Mouse (Mus musculus) hindbrain, embryonic 16.5 days (tissue): ENCODE data around the gene Ptpn3. TPM values are rescaled to one million over a fixed set of nuclear protein-coding genes. Genes with fewer than 3 reads are reported as not detected.

ENCODE experiments used
- ATAC-seq: fragments of 200-750 bp; cut with Nextera tagmentation; 2 replicates; pipeline ENCODE4 v1.8.0; 2017; ENCODE audit warnings: moderate TSS enrichment, moderate library complexity
- H3K27ac ChIP-seq: fragments of 300-500 bp; sonication (generic); 2 replicates; pipeline ENCODE4 v1.5.1; 2014; ENCODE audit warnings: low read depth, mild to moderate bottlenecking, control low read depth, low read length, moderate library complexity
- H3K27me3 ChIP-seq: fragments of 300-500 bp; sonication (generic); replicated peaks from 2 replicates; pipeline ENCODE4 v1.6.1; 2014; ENCODE audit warnings: low read length; ENCODE audit not compliant: control insufficient read depth, insufficient read depth
- H3K36me3 ChIP-seq: fragments of 300-500 bp; sonication (generic); 2 replicates; pipeline ENCODE4 v1.6.1; 2014; ENCODE audit warnings: mild to moderate bottlenecking, low read length, moderate library complexity, mixed read lengths; ENCODE audit not compliant: control insufficient read depth, insufficient read depth
- H3K4me1 ChIP-seq: fragments of 300-500 bp; sonication (generic); 2 replicates; pipeline ENCODE4 v1.6.1; 2014; ENCODE audit warnings: low read depth, low read length; ENCODE audit not compliant: control insufficient read depth, insufficient read depth
- H3K4me2 ChIP-seq: fragments of 300-500 bp; sonication (generic); 2 replicates; pipeline ENCODE4 v1.6.1; 2014; ENCODE audit warnings: mild to moderate bottlenecking, low read length, control low read depth, moderate library complexity
- H3K4me3 ChIP-seq: fragments of 300-500 bp; sonication (generic); 2 replicates; pipeline ENCODE4 v1.5.1; 2014; ENCODE audit warnings: mild to moderate bottlenecking, low read length, control low read depth, moderate library complexity
- H3K9ac ChIP-seq: fragments of 300-500 bp; sonication (generic); 2 replicates; pipeline ENCODE4 v1.6.1; 2014; ENCODE audit warnings: low read depth, mild to moderate bottlenecking, control low read depth, low read length, moderate library complexity
- H3K9me3 ChIP-seq: fragments of 300-500 bp; sonication (generic); 2 replicates; pipeline ENCODE4 v1.6.1; 2014; ENCODE audit warnings: mild to moderate bottlenecking, low read length, moderate library complexity; ENCODE audit not compliant: control insufficient read depth
- WGBS: fragments of 180-500 bp; shearing (Covaris S2); extraction: QIAGEN DNeasy Blood & Tissue Kit; methylation state at CpG from one replicate; pipeline ENCODE4 v1.1.7; 2014; 5-methylcytosine and 5-hydroxymethylcytosine counted together
- polyA plus RNA-seq: library from polyadenylated mRNA; unstranded; fragments of >200 nt; fragmentation: Nextera tagmentation; extraction: Ambion mirVana; gene quantifications from 2 replicates; pipeline ENCODE4 v1.2.1, GENCODE M21; 2015

Gene Ptpn3
- polyA plus RNA-seq, 1 experiment from 2014 or later = 2.8 TPM

GRCm38 (mm10) chr4:57164578-57165210 lies 136.9 kb downstream of the Ptpn3 start:
- Histone ChIP-seq H3K4me2 (no peak overlapping the region), H3K27ac (no peak overlapping the region), H3K4me1 (peaks cover 7% of the 10 kb centered on the region), H3K9me3 (no peaks in the 10 kb centered on the region), H3K9ac (no peak overlapping the region), H3K36me3 (no peaks in the 10 kb centered on the region), H3K27me3 (no peaks in the 10 kb centered on the region), H3K4me3 (no peak overlapping the region)
- ATAC-seq = no peak
- WGBS = 86% methylated on average over 9 of the region's 9 CpGs

- 24% methylated on average over 10 of the region's 10 CpGs for WGBS
- peak; percentile 83 for ATAC-seq
These were observed 138.6 kb downstream of the Ptpn3 start for GRCm38 (mm10) chr4:57162789-57163722.

GRCm38 (mm10) chr4:57160571-57160970 lies 141.1 kb downstream of the Ptpn3 start:
- WGBS = 77% methylated on average over 7 of the region's 7 CpGs
- ATAC-seq = no peak

More at GRCm38 (mm10) chr4:57162789-57163722, 138.6 kb downstream of the Ptpn3 start:
- Histone ChIP-seq H3K27ac (no peak overlapping the region), H3K4me2 (no peak overlapping the region), H3K9ac (no peak overlapping the region), H3K36me3 (no peaks in the 10 kb centered on the region), H3K4me1 (peaks cover 7% of the 10 kb centered on the region), H3K4me3 (no peak overlapping the region), H3K9me3 (no peaks in the 10 kb centered on the region), H3K27me3 (no peaks in the 10 kb centered on the region)

GRCm38 (mm10) chr4:57156549-57157169 lies 145.0 kb downstream of the Ptpn3 start:
- no peaks in the 10 kb centered on the region for H3K27me3 ChIP-seq
- H3K9me3 ChIP-seq = no peaks in the 10 kb centered on the region
- H3K4me1 ChIP-seq = peaks cover 7% of the 10 kb centered on the region
- WGBS = 75% methylated on average over 8 of the region's 8 CpGs
- no peak overlapping the region for H3K27ac ChIP-seq
- no peak overlapping the region for H3K4me2 ChIP-seq
- ATAC-seq = no peak
- H3K9ac ChIP-seq = no peak overlapping the region
- H3K4me3 ChIP-seq = no peak overlapping the region
- H3K36me3 ChIP-seq = no peaks in the 10 kb centered on the region

More at GRCm38 (mm10) chr4:57160571-57160970, 141.1 kb downstream of the Ptpn3 start:
- H3K9me3 ChIP-seq = no peaks in the 10 kb centered on the region
- no peak overlapping the region for H3K4me3 ChIP-seq
- no peaks in the 10 kb centered on the region for H3K36me3 ChIP-seq
- H3K9ac ChIP-seq = no peak overlapping the region
- no peak overlapping the region for H3K27ac ChIP-seq
- H3K4me1 ChIP-seq = peaks cover 7% of the 10 kb centered on the region
- H3K4me2 ChIP-seq = no peak overlapping the region
- no peaks in the 10 kb centered on the region for H3K27me3 ChIP-seq

DNA sequence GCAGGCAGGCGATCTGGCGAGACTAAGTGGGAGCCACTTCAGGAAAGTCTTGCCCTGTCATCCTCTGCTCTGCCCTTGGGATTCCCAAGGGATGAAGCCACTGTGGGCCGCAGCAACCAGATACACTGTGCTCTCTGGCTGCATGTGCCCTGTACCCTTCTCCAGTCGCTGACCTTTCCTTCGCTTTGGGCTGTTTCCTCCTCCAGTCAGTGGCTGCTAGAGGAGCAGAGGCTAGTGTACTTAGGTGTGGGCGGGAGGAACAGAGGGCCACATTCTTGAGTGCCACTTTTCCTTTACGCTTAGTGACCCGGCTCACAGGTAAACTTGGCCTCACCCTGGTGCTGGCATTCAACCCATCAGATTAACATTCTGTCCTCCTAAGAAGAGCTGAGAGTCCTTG lies 147.8 kb downstream of the Ptpn3 start:
- H3K4me2 ChIP-seq = peak overlapping the region; percentile 29; the same call in 1 of the 2 replicates
- 0 out of 2 replicates have a peak, but pooled peaks have one; percentile 34 for ATAC-seq
- H3K9ac ChIP-seq = no peak overlapping the region; the same call in 1 of the 2 replicates

GRCm38 (mm10) chr4:57153068-57153835 lies 148.4 kb downstream of the Ptpn3 start:
- H3K4me1 ChIP-seq = peaks cover 7% of the 10 kb centered on the region
- WGBS = 7% methylated on average over 9 of the region's 9 CpGs
- H3K27me3 ChIP-seq = no peaks in the 10 kb centered on the region
- peak overlapping the region; percentile 29; the same call in 1 of the 2 replicates for H3K4me2 ChIP-seq
- peak overlapping the region; percentile 43 for H3K9ac ChIP-seq
- no peaks in the 10 kb centered on the region for H3K9me3 ChIP-seq
- peak; percentile 14; the same call in 1 of the 2 replicates for ATAC-seq
- no peak overlapping the region for H3K27ac ChIP-seq
- no peaks in the 10 kb centered on the region for H3K36me3 ChIP-seq
- no peak overlapping the region for H3K4me3 ChIP-seq

More for the DNA sequence above, 147.8 kb downstream of the Ptpn3 start:
- no peaks in the 10 kb centered on the region for H3K36me3 ChIP-seq
- H3K27me3 ChIP-seq = no peaks in the 10 kb centered on the region
- H3K27ac ChIP-seq = no peak overlapping the region
- H3K4me3 ChIP-seq = no peak overlapping the region
- H3K9me3 ChIP-seq = no peaks in the 10 kb centered on the region
- WGBS = 45% methylated on average over 8 of the region's 8 CpGs
- peaks cover 7% of the 10 kb centered on the region for H3K4me1 ChIP-seq

DNA sequence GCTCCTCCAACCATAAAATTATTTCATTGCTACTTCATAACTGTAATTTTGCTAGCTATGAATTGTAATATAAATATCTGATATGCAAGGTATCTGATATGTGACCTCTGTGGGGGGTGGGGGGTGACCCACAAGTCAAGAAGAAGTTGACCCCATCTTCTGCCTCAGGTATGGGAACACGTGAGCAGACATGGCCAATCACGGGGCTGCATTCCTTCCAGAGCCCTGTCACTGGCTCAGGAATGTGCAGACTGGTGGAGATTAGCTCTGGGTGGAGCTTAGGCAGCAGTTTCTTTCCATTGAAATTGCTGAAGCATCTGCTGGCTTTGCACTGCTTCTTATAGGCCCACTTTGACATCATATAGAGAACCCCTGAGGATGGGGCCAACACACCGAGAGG lies 153.5 kb downstream of the Ptpn3 start:
- Histone ChIP-seq H3K4me3 (no peak overlapping the region), H3K9ac (no peak overlapping the region), H3K9me3 (no peaks in the 10 kb centered on the region), H3K4me1 (peaks cover under 1% of the 10 kb centered on the region; the same call in 1 of the 2 replicates), H3K4me2 (no peak overlapping the region), H3K27me3 (no peaks in the 10 kb centered on the region), H3K36me3 (no peaks in the 10 kb centered on the region), H3K27ac (no peak overlapping the region)
- WGBS = 70% methylated on average over 3 of the region's 3 CpGs
- ATAC-seq = no peak

DNA sequence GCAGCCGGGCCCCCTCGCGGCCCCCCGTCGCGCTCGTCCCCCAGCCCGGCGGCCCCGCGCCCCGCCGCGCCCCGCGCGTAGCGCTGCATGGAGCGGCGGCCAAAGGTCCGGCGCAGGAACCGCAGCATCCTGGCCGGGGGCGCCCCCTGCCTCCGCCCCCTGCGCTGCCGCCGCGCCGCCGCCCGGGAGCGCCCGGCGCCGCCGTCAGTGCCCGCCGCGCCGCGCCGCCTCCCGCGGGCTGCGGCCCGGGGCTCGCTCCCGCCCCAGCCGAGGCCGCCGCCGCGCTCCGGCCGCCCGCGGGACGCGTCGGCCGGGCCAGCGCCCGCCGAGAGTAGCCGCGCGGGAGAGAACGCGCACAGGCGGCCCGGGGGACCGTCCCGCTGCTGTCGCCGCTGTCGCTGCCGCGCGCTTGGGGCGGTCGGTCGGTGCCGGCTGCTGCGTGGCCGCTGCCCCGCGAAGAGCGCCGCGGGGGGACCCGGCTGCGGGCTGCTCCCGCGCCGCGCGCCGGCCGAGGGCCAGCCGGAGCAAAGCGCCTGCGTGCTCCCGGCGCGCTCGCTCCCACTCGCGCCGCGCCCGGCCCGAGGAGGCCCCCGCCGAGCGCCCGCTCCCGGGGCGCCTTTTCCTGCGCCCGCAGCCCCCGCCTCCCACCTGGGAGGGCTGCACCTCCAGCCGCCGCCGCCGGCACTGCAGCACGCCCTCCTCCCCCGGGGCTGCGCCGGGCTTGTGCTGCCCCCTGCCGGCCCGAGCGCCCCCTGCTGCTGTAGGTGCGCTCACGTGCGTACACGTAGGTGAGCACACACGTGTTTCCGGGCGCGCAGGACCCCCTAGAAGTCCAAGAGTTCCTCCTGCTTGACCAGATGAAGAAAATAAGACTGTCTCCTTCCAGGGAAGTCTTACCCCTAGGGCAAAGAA lies 158.4 kb downstream of the Ptpn3 start, which contains the start of gene Epb41l4b:
Gene Epb41l4b (minus strand): TSS at position 412 of the 912 bp plus-strand sequence.
- H3K4me3 ChIP-seq = peak within 1 kb of the TSS; percentile 72
- no peaks in the 10 kb centered on the region for H3K9me3 ChIP-seq
- H3K9ac ChIP-seq = peak within 1 kb of the TSS; percentile 85
- H3K36me3 ChIP-seq = no peaks in the 10 kb centered on the region
- H3K4me1 ChIP-seq = peaks cover 23% of the 10 kb centered on the region
- H3K27me3 ChIP-seq = no peaks in the 10 kb centered on the region
- ATAC-seq = peak; percentile 82
- H3K4me2 ChIP-seq = peak within 1 kb of the TSS; percentile 84
- H3K27ac ChIP-seq = peak within 1 kb of the TSS; percentile 71; the same call in 1 of the 2 replicates
- 1% methylated on average over 54 of the region's 142 CpGs for WGBS
